Mouse (Mus musculus) adrenal gland, adult 18-20 months (tissue): Measurements from ENCODE around the gene Hfe2. TPM values are rescaled to one million over a fixed set of nuclear protein-coding genes. Genes with fewer than 3 reads are reported as not detected.

ENCODE experiments used
- DNase-seq, 2 experiments: peaks; one replicate each; pipeline ENCODE4 v3.0.0; 2021 to 2022; ENCODE audit warnings: low spot score in 2 of 2
- total RNA-seq, 2 experiments: library from RNA; stranded (reverse); gene quantifications; 1 replicate in 1 of 2; 2 replicates in 1 of 2; pipeline ENCODE4 v1.2.3; 2021

Hfe2 gene
- total RNA-seq, 2 experiments from 2014 or later = 0.42 TPM; not detected in 1

DNA sequence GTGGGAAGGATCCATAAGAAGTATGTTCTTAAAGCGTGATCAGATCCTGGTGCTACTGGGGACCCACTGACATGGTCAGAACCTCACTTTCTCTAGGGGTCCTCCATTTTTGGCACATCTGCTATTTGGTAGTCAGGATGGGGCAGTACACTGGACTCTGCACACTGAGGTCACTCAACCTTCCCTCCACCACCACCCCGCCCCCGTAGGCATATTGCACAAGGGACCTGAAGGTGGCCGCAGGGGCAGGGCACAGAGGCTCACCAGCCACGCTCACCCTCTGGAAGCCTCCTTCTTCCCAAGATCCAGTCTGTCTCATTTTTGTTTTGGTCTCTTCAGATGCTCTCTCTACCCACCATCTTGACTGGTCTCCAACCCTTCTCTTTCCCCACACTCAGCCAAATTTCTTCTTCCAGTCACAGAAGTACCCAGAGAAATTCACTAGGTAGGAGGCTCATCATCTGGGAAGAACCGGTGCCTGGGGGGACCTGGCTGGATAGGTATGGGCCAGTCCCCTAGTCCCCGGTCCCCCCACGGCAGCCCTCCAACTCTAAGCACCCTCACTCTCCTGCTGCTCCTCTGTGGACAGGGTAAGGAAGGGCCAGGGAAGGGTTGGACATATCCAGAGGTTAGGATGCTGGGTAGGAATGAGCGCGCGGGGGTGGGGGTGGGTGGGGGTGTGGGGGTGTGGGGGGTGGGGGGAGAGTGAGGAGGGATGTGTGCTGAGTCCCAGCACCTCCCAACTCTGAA lies 1.2 kb downstream of the Hfe2 start:
- no peak for DNase-seq

DNA sequence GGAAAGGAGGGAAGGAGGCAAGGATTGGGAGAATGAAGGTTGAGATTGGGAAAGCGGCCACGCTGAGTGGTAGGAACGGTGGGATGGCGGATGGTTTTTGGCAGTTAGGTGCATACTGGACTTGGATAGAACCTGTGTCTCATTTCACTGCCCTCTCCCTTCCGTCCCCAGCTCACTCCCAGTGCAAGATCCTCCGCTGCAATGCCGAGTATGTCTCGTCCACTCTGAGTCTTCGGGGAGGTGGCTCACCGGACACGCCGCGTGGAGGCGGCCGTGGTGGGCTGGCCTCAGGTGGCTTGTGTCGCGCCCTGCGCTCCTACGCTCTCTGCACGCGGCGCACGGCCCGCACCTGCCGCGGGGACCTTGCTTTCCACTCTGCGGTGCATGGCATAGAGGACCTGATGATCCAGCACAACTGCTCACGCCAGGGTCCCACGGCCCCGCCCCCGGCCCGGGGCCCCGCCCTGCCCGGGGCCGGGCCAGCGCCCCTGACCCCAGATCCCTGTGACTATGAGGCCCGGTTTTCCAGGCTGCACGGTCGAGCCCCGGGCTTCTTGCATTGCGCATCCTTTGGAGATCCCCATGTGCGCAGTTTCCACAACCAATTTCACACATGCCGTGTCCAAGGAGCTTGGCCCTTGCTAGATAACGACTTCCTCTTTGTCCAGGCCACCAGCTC lies 2.0 kb downstream of the Hfe2 start:
- no peak for DNase-seq

DNA sequence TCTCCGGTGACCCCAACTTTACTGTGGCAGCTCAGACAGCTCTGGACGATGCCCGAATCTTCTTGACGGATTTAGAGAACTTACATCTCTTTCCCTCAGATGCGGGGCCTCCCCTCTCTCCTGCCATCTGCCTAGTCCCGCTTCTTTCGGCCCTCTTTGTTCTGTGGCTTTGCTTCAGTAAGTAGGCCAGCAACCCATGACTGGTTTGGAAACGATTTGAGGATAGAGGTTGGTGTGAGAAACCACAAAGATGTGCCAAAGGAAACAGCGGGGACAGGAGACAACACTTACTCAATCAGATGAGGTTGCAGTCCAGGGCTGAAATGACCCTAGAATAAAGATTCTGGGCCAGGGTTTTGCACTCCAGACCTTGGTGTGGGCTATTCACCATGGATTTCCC lies 3.5 kb downstream of the Hfe2 start:
- no peak for DNase-seq

DNA sequence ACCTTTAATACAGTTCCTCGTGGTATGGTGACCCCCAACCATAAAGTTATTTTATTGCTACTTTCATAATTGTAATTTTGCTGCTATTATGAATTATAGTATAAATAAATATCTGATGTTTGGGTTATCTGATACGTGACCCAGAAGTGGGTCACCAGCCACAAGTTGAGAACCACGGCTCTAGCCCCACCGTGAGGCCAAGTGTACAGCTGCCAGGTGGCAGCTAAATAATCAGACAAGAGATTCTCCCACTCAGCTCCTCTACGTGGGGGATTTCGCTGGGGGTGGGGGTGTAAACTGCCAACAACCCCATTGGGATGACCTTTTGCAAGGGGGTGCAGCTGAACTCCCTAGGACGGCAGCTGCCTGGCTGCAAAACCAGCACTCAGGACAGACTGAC lies 7.1 kb downstream of the Hfe2 start:
- DNase-seq = no peak

DNA sequence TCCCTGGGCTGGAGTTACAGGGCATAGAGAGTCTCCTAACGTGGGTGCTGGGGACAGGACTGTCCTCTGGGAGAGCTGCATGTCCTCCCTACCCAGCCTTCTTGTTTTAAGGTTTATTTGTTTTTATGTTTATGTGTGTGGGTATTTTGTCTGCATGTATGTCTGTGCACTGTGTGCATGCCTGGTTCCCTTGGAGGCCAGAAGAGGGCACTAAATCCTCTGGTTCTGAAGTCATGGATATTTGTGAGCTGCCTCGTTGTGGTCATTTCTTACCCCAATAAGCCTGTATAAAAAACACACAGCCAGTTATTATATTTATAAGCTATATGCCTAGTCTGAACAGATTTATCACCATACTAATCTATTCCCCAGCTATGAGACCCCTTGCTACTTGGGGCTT lies 9.3 kb downstream of the Hfe2 start:
- DNase-seq = no peak

DNA sequence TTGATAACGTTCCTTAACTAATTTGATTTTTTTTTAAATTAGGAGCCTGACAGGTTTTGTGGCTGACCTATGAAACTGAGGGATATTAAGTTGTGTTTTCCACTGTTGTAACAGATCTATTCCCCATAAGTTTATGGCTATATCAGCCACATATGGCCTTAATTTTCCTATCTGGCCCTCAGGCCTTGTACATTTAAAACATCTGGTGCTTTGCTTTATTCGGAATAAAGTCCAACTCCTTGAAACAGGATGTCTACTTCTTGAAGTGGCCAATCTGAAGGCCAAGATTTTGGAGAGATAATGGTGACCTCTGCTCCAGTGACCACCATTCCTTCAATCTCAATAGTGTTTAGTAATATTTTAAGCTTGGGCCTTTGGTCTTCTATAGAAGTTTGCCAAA lies 14.3 kb downstream of the Hfe2 start:
- DNase-seq = no peak

DNA sequence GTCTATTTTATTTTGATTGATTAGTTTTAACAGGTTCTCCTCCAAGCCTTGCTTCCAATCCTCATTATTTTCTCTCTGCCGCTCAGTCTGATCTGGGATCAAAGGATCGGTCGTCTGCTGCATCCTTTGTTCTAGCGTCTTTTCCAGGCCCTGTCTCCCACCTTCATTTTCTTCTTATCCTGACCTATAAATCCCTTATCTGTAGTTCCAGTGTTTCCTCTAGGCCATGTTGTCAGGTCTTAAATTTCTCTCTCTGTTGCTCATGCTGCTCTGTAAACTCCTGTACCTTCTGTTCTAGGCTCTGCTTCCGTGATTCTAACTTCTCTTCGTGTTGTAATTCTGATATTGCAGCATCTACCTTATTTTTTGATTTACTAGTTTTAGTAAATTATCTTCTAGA lies 15.8 kb downstream of the Hfe2 start:
- DNase-seq = no peak

DNA sequence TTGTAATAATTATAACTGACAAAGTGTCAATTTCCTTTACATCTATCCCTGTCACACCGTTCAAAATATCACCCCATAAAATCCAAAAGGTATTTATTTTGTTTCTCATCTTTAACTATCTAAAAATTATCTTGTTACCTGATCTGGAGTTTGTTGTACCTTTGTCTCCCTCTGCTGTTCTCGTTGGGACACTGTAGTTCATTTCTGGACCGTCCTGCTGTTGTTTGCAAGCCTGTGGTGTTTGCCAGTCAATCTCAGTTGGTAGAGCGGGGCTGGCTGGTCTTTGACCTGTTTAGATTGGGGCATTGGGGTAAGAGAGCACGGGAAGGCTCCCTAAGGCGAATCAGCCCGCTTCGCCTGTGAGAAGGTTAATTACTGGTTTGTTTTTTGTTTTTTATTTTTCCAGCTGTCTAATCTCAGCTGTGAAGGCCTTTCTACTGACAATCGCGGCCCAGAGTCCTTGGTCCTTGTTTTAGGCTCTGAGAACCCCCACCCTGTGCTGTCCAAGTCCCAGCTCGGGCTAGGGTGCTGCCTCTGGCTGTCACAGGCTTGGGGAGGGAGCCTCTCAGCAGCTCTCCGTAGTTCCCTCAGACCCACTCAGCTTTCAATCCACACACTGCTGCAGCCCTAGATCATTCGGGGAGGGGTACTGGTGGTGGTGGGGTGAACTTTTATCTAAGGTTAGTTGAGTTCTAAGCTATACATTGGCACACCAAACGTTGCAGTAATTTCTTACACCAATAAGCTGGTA lies 16.5 kb downstream of the Hfe2 start:
- no peak for DNase-seq

DNA sequence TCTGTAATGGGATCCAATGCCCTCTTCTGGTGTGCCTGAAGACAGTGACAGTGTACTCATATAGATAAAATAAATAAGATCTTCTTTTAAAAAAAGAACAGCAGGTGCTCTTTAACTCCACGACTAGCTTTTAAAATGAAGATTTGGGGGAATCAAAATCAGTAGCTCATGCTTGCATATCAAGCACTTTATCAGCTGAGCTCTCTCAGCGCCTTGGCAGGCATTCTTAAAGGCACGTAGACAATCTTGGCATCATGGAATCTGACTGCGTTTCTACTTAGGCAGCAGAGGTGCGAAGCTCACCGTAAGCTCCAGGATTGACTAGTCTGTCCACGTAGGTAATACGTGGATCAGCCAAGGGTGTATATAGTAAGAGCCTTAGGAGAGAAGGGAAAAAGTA lies 17.6 kb downstream of the Hfe2 start:
- no peak for DNase-seq

DNA sequence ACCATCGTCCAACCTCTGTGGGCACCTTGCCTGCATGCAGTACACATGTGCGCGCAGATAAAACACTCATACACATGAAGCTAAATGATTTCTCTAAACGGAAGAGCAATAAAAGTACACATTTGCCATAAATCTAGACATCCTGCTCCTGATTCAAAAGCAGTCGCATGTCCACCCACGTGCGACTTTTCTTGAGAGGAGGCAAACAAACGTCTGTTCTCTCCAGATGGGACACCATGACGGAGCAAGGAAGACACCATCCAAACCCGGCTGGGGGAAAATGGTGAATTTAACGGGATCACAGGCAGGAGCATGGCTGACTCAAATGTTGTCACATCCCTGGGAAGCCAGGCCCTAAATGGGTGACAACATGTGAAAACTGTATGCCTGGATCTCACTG lies 18.4 kb downstream of the Hfe2 start:
- DNase-seq = no peak

DNA sequence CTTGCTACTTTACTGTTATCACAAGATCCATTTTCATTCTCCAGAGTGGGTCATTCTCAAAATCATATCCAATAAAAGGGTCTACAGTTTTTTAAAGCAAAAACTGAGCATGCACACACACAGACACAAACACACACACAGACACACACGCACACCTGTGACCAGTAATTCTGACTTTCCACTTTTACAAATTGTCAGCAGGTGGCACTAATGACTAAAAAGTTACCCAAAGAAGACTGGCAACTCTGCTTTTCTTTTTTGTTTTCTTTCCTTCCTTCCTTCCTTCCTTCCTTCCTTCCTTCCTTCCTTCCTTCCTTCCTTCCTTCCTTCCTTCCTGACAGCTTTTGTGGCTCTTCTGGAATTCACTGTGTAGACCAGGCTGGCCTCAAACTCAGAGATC lies 20.6 kb downstream of the Hfe2 start:
- DNase-seq = no peak

DNA sequence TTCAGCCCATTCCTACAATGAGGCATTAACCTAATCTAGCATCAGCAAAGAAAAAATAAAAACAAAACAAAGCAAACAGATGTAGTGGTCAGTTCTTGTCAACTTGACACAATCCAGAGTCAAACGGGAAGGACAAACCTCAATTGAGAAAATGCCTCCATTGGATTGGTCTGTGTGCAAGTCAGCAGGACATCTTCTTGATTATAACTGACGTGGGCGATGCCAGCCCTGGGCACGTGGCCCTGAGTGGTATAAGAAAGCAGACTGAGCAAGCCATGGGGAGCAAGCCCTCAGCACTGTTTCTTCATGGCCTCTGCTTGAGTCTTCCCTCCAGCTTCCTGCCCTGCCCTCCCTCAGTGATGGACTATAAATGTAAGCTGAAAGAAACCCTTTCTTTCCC lies 21.9 kb downstream of the Hfe2 start:
- DNase-seq = no peak

DNA sequence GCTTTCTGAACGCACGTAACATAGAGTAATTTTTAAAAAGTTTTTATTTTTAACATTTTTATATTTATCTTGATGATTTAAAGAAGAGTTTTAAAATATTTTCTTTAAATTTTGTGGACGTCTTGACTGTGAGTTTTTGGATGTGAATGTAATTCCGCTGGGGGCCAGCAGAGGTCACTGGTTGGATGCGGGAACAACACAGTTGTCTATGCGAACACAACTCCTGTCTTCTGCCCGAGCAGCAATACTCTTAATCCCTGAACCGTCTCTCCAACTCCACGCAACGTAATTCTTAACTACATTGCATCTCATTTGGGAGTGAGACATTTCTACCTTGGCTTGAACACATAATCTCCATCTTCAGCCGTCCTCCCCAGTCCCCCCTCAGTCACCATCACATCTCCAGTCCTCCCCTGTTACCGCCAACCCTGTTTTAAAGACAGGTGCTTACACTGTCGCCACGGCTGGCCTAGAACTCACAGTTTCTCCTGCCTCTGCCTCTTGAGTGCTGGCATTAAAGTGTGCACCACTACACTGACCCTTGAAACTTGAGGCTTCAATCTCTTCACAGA lies 22.5 kb downstream of the Hfe2 start:
- DNase-seq = peak; percentile 78 to 84

DNA sequence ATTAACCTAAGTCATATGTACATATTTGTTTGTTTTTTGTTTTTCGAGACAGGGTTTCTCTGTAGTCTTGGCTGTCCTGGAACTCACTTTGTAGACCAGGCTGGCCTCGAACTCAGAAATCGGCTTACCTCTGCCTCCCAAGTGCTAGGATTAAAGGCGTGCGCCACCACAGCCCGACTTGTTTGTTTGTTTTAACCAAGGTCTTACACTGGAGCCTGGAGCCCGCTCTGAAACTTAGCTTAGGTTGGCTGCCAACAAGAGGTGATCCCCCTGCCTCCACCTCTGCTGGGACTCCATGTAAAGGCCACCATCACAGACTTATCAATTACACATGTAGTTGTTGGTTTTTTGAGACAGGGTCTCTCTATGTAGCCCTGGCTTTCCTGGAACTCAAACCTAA lies 23.9 kb downstream of the Hfe2 start:
- no peak for DNase-seq

DNA sequence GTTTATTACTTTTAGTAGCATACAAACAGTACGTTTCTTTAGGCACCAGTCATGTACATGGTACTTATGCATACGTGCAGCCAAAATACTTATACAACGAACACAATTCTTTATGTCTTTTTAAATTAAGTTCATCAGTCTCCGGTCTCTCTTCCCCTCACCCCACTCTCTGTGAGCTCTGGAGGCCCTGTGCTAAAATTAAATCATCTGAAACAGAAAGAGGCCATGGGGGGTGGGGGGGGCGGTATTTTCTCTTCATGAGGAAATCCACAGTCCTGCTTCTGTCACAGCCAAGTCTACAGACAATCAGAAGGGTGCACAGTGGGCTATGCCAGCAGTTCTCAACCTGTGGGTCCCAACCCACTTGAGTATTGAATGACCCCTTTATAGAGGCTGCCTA lies 24.4 kb downstream of the Hfe2 start:
- no peak for DNase-seq

DNA sequence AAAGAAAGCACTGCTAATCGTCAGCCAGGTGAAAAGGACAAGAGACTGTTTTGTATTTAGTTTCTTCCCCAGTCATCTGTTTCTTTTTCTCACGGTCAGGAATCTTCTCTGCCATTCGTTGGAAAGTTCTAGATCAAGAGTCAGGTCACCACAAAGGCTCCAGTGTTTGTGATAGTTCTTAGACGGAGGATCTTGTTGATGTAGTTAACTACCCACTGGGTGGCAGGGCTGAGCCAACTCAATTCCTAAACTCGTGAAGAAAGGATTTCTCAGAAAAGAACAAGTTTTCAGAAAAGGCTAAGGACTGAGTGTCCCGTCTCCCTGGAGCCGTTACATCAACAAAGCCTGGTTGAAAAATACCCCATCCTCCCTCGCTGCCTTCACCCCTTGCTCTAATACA lies 26.2 kb downstream of the Hfe2 start:
- DNase-seq = peak in 1 of 2 experiments; percentile 60

DNA sequence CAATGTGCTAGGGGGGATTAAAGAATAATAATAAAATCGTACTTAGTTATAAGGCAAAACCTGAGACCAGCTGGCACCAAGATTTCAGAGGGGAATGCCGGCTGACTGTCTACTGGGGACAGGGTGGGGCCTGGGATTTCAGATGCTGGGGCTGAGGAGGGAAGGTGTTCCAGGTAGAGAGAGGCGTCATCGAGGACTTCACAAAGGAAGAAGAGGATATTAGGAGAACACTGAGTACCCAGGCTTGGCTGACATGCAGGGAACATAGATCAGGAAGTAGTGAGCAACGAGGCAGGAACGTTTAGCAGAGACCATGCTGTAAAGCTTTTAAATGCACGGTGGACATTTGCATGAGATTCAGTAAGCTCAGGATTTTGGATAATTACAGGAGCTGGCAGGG lies 26.9 kb downstream of the Hfe2 start:
- DNase-seq = no peak

DNA sequence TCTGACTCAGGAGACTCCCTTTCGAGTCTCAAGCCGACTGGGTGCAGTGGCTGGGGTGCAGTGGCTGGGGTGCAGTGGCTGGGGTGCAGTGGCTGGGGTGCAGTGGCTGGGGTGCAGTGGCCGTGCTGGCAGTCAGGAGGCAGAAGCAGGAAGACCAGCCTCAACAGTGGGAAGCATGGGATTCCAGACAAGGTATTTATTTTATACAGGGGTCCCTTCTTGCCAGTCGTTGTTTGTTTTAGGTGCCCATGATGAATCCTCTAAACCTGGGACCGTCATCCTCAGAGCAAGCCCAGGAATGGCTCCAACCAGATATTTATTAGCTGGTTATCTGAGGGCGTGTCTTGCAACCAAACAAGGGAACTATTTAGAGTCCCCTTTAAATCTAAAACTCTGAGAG lies 28.6 kb downstream of the Hfe2 start:
- no peak for DNase-seq

DNA sequence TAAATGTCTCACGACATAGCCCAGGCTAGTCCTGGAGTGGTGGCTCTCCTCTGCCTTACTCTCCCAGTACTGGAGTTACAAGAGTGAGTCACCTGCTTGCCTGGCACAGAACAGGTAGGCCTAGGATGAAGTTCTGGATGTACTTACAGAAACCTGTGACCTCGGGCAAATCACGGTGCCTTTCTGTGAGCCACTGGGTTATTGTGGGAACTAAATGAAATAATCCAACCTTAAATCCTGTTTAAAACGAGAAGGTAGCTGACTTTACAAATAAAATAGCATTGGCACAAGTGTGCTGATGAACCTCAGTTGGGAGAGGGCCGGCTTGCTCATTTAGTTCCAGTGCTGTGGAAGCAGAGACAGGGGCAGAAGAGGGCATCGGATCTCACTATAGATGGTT lies 29.3 kb downstream of the Hfe2 start:
- no peak for DNase-seq

DNA sequence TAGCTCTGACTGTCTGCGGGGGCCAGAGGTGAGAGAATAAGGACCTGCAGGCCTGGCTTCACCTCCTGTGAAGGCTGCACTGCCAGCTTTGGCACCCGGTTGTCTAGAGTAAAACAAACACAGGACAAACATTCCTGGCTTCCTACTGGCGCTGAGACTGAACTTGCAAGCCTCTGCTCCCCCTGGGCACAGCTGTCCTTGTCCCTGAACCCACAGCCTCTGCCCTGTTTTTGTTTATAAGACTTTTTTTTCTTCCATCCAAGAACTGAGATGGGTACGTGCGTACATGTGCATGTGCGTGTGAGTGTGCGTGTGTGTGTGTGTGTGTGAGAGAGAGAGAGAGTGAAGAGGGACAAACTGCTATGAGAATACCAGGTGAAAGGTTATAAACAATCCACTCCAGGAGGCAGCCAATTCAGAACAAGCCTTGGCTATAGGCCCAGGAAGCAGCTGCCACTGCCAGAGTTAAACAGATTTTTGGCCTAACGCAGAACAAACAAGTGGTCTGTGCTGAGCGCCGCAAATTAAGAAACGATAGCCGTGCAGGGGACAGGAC lies 30.1 kb downstream of the Hfe2 start:
- DNase-seq = peak in 1 of 2 experiments; percentile 56

DNA sequence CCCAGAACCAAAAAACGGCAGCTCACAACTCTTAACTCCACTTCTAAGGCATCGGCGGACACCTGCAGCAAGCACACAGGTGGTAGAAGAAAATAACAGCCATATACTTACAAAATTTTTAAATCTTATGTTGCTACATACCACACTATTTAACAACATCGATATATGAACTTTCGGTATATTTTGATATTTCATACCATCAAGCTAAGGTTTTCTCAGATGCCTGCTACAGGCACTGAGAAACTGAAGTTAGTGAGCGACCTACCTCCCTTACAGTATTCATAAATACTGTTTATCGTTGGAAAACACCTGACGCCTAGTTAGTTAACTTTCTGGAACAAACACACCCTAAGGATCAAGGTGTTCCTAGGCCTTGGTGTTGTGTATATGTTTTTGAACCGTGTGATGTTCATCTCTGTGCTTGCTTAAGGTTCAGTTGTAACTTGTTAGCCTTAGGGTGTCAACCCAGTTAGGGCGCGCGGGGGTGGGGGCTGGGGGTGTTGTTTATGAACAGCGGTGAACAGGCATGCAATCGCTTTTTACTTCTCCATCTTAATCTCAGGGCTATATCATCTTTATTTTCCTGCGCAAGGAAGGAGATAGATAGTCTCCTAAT lies 31.1 kb downstream of the Hfe2 start:
- no peak for DNase-seq
